ENCODE assay signal across 24 mouse cellular contexts in genomic region chr12:13134168-13134567, GRCm38 (mm10).
DNase-seq lines count a peak whose midpoint lies in the region; ATAC-seq and TF ChIP-seq lines count a peak whose summit lies in the region.
"Had no signal": no experiment of that assay in that cellular context is flagged by ENCODE, and none has a peak within 500 bp of the region (broad histone marks: within the 10 kb centered on the region; RNA-seq: fewer than 3 reads in every experiment).

No protein-coding gene starts in this region.

- peak; percentile 56 for DNase-seq in embryonic facial prominence, embryonic 14.5 days (ENCODE audit: low spot score)
- no peak for DNase-seq in embryonic facial prominence, embryonic 10.5 days (ENCODE audit: low spot score)
- DNase-seq in 3T3-L1 (ENCODE audit: low read depth, low spot score) (peak; percentile 49), MEL (ENCODE audit: low read depth, low spot score) (peak; percentile 18)
- DNase-seq in frontal cortex, postnatal 36 days (ENCODE audit: low spot score in 2 of 2): no peak
- no peak for DNase-seq in midbrain, postnatal 0 days (ENCODE audit: low spot score)
- DNase-seq: adrenal gland, postnatal 36 days; B cell, adult 2 months; cerebellum, adult 2 months; forebrain, postnatal 0 days; gastrocnemius, postnatal 36 days; heart, adult 18-20 months; heart, postnatal 10 days; heart, postnatal 4 days; kidney, adult 2 months had no signal

- H3K9ac ChIP-seq in embryonic facial prominence, embryonic 14.5 days (ENCODE audit: low read depth, low read length): no peak overlapping the region
- no peak overlapping the region for H3K9ac ChIP-seq in MEL (ENCODE audit: control insufficient read depth, low read depth, low read length, poor library complexity, severe bottlenecking)
- H3K9ac ChIP-seq in midbrain, postnatal 0 days (replicated peaks; ENCODE audit: low read length, poor library complexity, severe bottlenecking): no peak overlapping the region
- H3K9ac ChIP-seq: embryonic facial prominence, embryonic 13.5 days; forebrain, embryonic 13.5 days; forebrain, postnatal 0 days; hindbrain, embryonic 13.5 days had no signal

- no peak overlapping the region for H3K4me3 ChIP-seq in embryonic facial prominence, embryonic 14.5 days (ENCODE audit: low read depth, low read length)
- H3K4me3 ChIP-seq in embryonic facial prominence, embryonic 10.5 days: no peak overlapping the region
- H3K4me3 ChIP-seq in MEL (ENCODE audit: control insufficient read depth in 1 of 2, insufficient read depth in 1 of 2, low read depth in 2 of 2, low read length in 2 of 2): no peak overlapping the region
- H3K4me3 ChIP-seq in midbrain, postnatal 0 days (ENCODE audit: low read depth, low read length): no peak overlapping the region
- H3K4me3 ChIP-seq: embryonic facial prominence, embryonic 13.5 days; forebrain, embryonic 13.5 days; heart, embryonic 10.5 days; hindbrain, embryonic 13.5 days had no signal

- no peak for TF ChIP-seq POLR2A in MEL (IDR thresholded peaks at IDR 0.05; ENCODE audit: control insufficient read depth in 1 of 2, insufficient read depth in 1 of 2, low read depth in 1 of 2, low read length in 2 of 2, poor library complexity in 1 of 2)

- H3K79me2 ChIP-seq in MEL (ENCODE audit: control insufficient read depth, insufficient read depth, low read length, poor library complexity): no peaks in the 10 kb centered on the region

- no peaks in the 10 kb centered on the region for H3K4me1 ChIP-seq in embryonic facial prominence, embryonic 14.5 days (ENCODE audit: control insufficient read depth, insufficient read depth, low read length)
- H3K4me1 ChIP-seq in embryonic facial prominence, embryonic 10.5 days: peaks cover 20% of the 10 kb centered on the region
- no peaks in the 10 kb centered on the region for H3K4me1 ChIP-seq in MEL (ENCODE audit: control insufficient read depth in 1 of 2, insufficient read depth in 2 of 2, low read length in 2 of 2)
- no peaks in the 10 kb centered on the region for H3K4me1 ChIP-seq in midbrain, postnatal 0 days (ENCODE audit: insufficient read depth, low read length)
- H3K4me1 ChIP-seq: forebrain, embryonic 13.5 days had no signal

- no peak for TF ChIP-seq CTCF in MEL (IDR thresholded peaks at IDR 0.05 in 2 of 3, conservative IDR thresholded peaks at IDR 0.05 in 1 of 3; ENCODE audit: control insufficient read depth in 1 of 3, insufficient read depth in 1 of 3, low read depth in 2 of 3, low read length in 3 of 3, poor library complexity in 1 of 3, severe bottlenecking in 1 of 3)
- no peak for TF ChIP-seq CTCF in midbrain, postnatal 0 days (IDR thresholded peaks at IDR 0.05)

- ATAC-seq in embryonic facial prominence, embryonic 14.5 days (ENCODE audit: low read depth): no peak
- peak; percentile 76 for ATAC-seq in common myeloid progenitor, adult 5-6 weeks (replicated peaks; ENCODE audit: low read depth, poor library complexity, severe bottlenecking)
- no peak for ATAC-seq in frontal cortex, adult (ENCODE audit: low TSS enrichment)
- no peak for ATAC-seq in midbrain, postnatal 0 days (ENCODE audit: low FRiP score)
- ATAC-seq: CD4-positive, CD25-positive, alpha-beta regulatory T cell, adult 4 months; forebrain, embryonic 13.5 days; forebrain, postnatal 0 days; hindbrain, postnatal 0 days had no signal

- H3K9me3 ChIP-seq in embryonic facial prominence, embryonic 14.5 days (ENCODE audit: control insufficient read depth, low read length): no peaks in the 10 kb centered on the region
- H3K9me3 ChIP-seq in embryonic facial prominence, embryonic 10.5 days: no peaks in the 10 kb centered on the region
- no peaks in the 10 kb centered on the region for H3K9me3 ChIP-seq in MEL (replicated peaks; ENCODE audit: insufficient read depth, low read length)
- H3K9me3 ChIP-seq in midbrain, postnatal 0 days (ENCODE audit: low read length): no peaks in the 10 kb centered on the region
- H3K9me3 ChIP-seq: embryonic facial prominence, embryonic 13.5 days; forebrain, embryonic 13.5 days; G1E; heart, embryonic 10.5 days; hindbrain, embryonic 13.5 days had no signal

- no peak for TF ChIP-seq EP300 in MEL (IDR thresholded peaks at IDR 0.05; ENCODE audit: low read depth in 1 of 2, low read length in 2 of 2)

- H3K27ac ChIP-seq in embryonic facial prominence, embryonic 14.5 days (replicated peaks; ENCODE audit: low read depth, low read length): no peak overlapping the region
- no peak overlapping the region for H3K27ac ChIP-seq in embryonic facial prominence, embryonic 10.5 days (replicated peaks)
- H3K27ac ChIP-seq in MEL (ENCODE audit: control insufficient read depth, low read depth, low read length): no peak overlapping the region
- no peak overlapping the region for H3K27ac ChIP-seq in midbrain, postnatal 0 days (ENCODE audit: low read depth, low read length)
- H3K27ac ChIP-seq: embryonic facial prominence, embryonic 13.5 days; forebrain, embryonic 13.5 days; heart, embryonic 10.5 days; hindbrain, embryonic 13.5 days; hindbrain, postnatal 0 days had no signal

- TF ChIP-seq RAD21 in MEL (IDR thresholded peaks at IDR 0.05; ENCODE audit: low read depth, low read length): no peak

- H3K27me3 ChIP-seq in embryonic facial prominence, embryonic 14.5 days (replicated peaks; ENCODE audit: control insufficient read depth, insufficient read depth, low read length): no peaks in the 10 kb centered on the region
- H3K27me3 ChIP-seq in embryonic facial prominence, embryonic 10.5 days (replicated peaks; ENCODE audit: low read depth, poor library complexity, severe bottlenecking): no peaks in the 10 kb centered on the region
- peaks cover 0 to 3% of the 10 kb centered on the region in 2 experiments; a peak in 1 of 4 replicates for H3K27me3 ChIP-seq in MEL (ENCODE audit: control insufficient read depth in 1 of 2, insufficient read depth in 2 of 2, low read length in 2 of 2)
- no peaks in the 10 kb centered on the region for H3K27me3 ChIP-seq in midbrain, postnatal 0 days (ENCODE audit: insufficient read depth, low read length)
- H3K27me3 ChIP-seq: embryonic facial prominence, embryonic 13.5 days; forebrain, embryonic 13.5 days; hindbrain, embryonic 13.5 days had no signal

- no peak overlapping the region for H3K4me2 ChIP-seq in embryonic facial prominence, embryonic 14.5 days (ENCODE audit: low read depth, low read length)
- H3K4me2 ChIP-seq in midbrain, postnatal 0 days (ENCODE audit: low read depth, low read length, poor library complexity, severe bottlenecking): no peak overlapping the region
- H3K4me2 ChIP-seq: embryonic facial prominence, embryonic 13.5 days; forebrain, embryonic 13.5 days; hindbrain, embryonic 13.5 days had no signal

- H3K36me3 ChIP-seq in embryonic facial prominence, embryonic 14.5 days (ENCODE audit: control insufficient read depth, insufficient read depth, low read length): no peaks in the 10 kb centered on the region
- H3K36me3 ChIP-seq in embryonic facial prominence, embryonic 10.5 days (replicated peaks): no peaks in the 10 kb centered on the region
- no peaks in the 10 kb centered on the region for H3K36me3 ChIP-seq in MEL (ENCODE audit: control insufficient read depth in 1 of 2, insufficient read depth in 2 of 2, low read length in 2 of 2)
- no peaks in the 10 kb centered on the region for H3K36me3 ChIP-seq in midbrain, postnatal 0 days (ENCODE audit: insufficient read depth, low read length)
- H3K36me3 ChIP-seq: embryonic facial prominence, embryonic 13.5 days; G1E; heart, embryonic 10.5 days; hindbrain, embryonic 13.5 days had no signal

- 64% methylated on average over 2 of the region's 10 CpGs for WGBS in embryonic facial prominence, embryonic 14.5 days
- 97% methylated on average over 7 of the region's 10 CpGs for WGBS in embryonic facial prominence, embryonic 10.5 days
- 96% methylated on average over 9 of the region's 10 CpGs for WGBS in midbrain, postnatal 0 days

TF ChIP-seq in MEL, 35 proteins besides CTCF, POLR2A, EP300 and RAD21:
- TF ChIP-seq RCOR1 (IDR thresholded peaks at IDR 0.05; ENCODE audit: low read depth, low read length) (peak; percentile 58; the same call in 1 of the 2 replicates), JUND (IDR thresholded peaks at IDR 0.05; ENCODE audit: low read depth, low read length) (no peak), ZC3H11A (IDR thresholded peaks at IDR 0.05; ENCODE audit: low read depth, low read length) (no peak)

Comparison
In these comparisons a context has a peak if more than half of its experiments do, and no peak if none do; other contexts are left out.
1. DNase-seq: peak in embryonic facial prominence, embryonic 14.5 days (single experiment), 3T3-L1 (single experiment) and MEL (single experiment); none in embryonic facial prominence, embryonic 10.5 days (single experiment), frontal cortex, postnatal 36 days (0 of 2) and midbrain, postnatal 0 days (single experiment).